Mouse (Mus musculus) E14TG2a.4 (cell line): ENCODE results near the gene Vmn1r222.

Source experiments
- H3K27me3 ChIP-seq: 2 replicates; pipeline ENCODE4 v1.6.1; 2014; ENCODE audit warnings: low read length, control low read depth; ENCODE audit not compliant: insufficient read depth
- H3K36me3 ChIP-seq: 2 replicates; pipeline ENCODE4 v1.6.1; 2014; ENCODE audit warnings: low read length, control low read depth; ENCODE audit not compliant: insufficient read depth
- H3K4me1 ChIP-seq: replicated peaks from 2 replicates; pipeline ENCODE4 v1.6.1; 2014; ENCODE audit warnings: low read depth, low read length, control low read depth
- H3K4me3 ChIP-seq: replicated peaks from 2 replicates; pipeline ENCODE4 v1.5.1; 2014; ENCODE audit warnings: mild to moderate bottlenecking, low read length
- H3K9me3 ChIP-seq: 2 replicates; pipeline ENCODE4 v1.6.1; 2014; ENCODE audit warnings: low read length, control low read depth
- CTCF ChIP-seq: conservative IDR thresholded peaks from 2 replicates; pipeline ENCODE4 v1.5.1; 2014; ENCODE audit warnings: low read length
- NANOG ChIP-seq: IDR thresholded peaks from 2 replicates; pipeline ENCODE4 v1.6.1; 2014; ENCODE audit warnings: borderline replicate concordance, low read length, mixed read lengths
- POU5F1 ChIP-seq: IDR thresholded peaks from 2 replicates; pipeline ENCODE4 v1.6.1; 2014; ENCODE audit warnings: low read length, borderline replicate concordance

Vmn1r222 gene

GRCm38 (mm10) chr13:23187875-23188274 is 47.9 kb downstream of the Vmn1r222 start, which contains the start of gene Vmn1r220:
Vmn1r220 (minus strand) TSS chr13:23187975.
- H3K9me3 ChIP-seq = peaks cover 6% of the 10 kb centered on the region; the same call in 1 of the 2 replicates
- H3K4me3 ChIP-seq = no peak within 1 kb of the TSS
- H3K36me3 ChIP-seq = no peaks in the 10 kb centered on the region
- H3K4me1 ChIP-seq = no peaks in the 10 kb centered on the region
- TF ChIP-seq NANOG (no peak), POU5F1 (no peak), CTCF (no peak)
- H3K27me3 ChIP-seq = no peaks in the 10 kb centered on the region
